Mouse (Mus musculus) stomach, embryonic 15.5 days (tissue): Measurements from ENCODE around the gene Racgap1. TPM values are rescaled to one million over a fixed set of nuclear protein-coding genes. Genes with fewer than 3 reads are reported as not detected.
A peak's percentile ranks its signal among the peaks of the same experiment; 100 is the strongest.

Experiments used
- ATAC-seq: fragments of 200-750 bp; cut with Nextera tagmentation; 2 replicates; pipeline ENCODE4 v1.8.0; 2017; ENCODE audit warnings: low read depth, moderate number of reproducible peaks, moderate TSS enrichment; ENCODE audit not compliant: insufficient read depth, low FRiP score
- H3K27ac ChIP-seq: fragments of 300-500 bp; sonication (generic); 2 replicates; pipeline ENCODE4 v1.5.1; 2015; ENCODE audit warnings: mild to moderate bottlenecking, inconsistent platforms
- H3K27me3 ChIP-seq: fragments of 300-500 bp; sonication (generic); replicated peaks from 2 replicates; pipeline ENCODE4 v1.6.1; 2015; ENCODE audit warnings: inconsistent platforms
- H3K36me3 ChIP-seq: fragments of 300-500 bp; sonication (generic); 2 replicates; pipeline ENCODE4 v1.6.1; 2015; ENCODE audit warnings: inconsistent platforms
- H3K4me1 ChIP-seq: fragments of 300-500 bp; sonication (generic); 2 replicates; pipeline ENCODE4 v1.6.1; 2015; ENCODE audit warnings: inconsistent platforms
- H3K4me2 ChIP-seq: fragments of 300-500 bp; sonication (generic); 2 replicates; pipeline ENCODE4 v1.6.1; 2015; ENCODE audit warnings: mild to moderate bottlenecking, inconsistent platforms
- H3K4me3 ChIP-seq: fragments of 300-500 bp; sonication (generic); replicated peaks from 2 replicates; pipeline ENCODE4 v1.5.1; 2015; ENCODE audit warnings: inconsistent platforms
- H3K9ac ChIP-seq: fragments of 300-500 bp; sonication (generic); 2 replicates; pipeline ENCODE4 v1.6.1; 2015; ENCODE audit warnings: inconsistent platforms
- H3K9me3 ChIP-seq: fragments of 300-500 bp; sonication (generic); 2 replicates; pipeline ENCODE4 v1.6.1; 2016; ENCODE audit warnings: inconsistent platforms
- WGBS: fragments of 180-500 bp; shearing (Covaris S2); methylation state at CpG from one replicate; pipeline ENCODE4 v1.1.7; 2015; 5-methylcytosine and 5-hydroxymethylcytosine counted together
- polyA plus RNA-seq: library from polyadenylated mRNA; unstranded; fragments of >200 nt; fragmentation: Nextera tagmentation; extraction: Ambion mirVana; gene quantifications from 2 replicates; pipeline ENCODE4 v1.2.1, GENCODE M21; 2015

The Racgap1 gene
- polyA plus RNA-seq, 1 experiment from 2014 or later = 115 TPM

DNA sequence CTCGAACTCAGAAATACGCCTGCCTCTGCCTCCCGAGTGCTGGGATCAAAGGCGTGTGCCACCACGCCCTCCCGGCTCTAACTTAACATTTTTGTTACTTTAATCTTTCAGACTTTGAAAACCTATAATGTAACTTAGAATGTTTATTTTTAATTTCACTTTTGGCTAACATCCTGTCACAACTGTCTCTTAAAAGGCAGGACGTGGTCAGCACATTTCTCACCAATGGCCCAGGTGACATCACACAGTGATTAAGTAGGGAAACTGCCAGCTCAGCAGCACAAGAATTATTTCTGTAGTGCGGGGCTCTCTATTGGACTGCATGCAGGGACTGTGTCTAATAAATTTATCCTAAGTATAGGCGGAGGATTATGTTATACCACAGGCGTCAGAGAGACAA, 7.6 kb downstream of the Racgap1 start:
- no peaks in the 10 kb centered on the region for H3K27me3 ChIP-seq
- peaks cover 15% of the 10 kb centered on the region for H3K4me1 ChIP-seq
- no peak overlapping the region for H3K27ac ChIP-seq
- no peak overlapping the region for H3K4me3 ChIP-seq
- H3K36me3 ChIP-seq = peaks cover 15% of the 10 kb centered on the region
- no peak overlapping the region for H3K9ac ChIP-seq
- WGBS = 75% methylated on average over 10 of the region's 10 CpGs
- no peak for ATAC-seq
- no peaks in the 10 kb centered on the region for H3K9me3 ChIP-seq
- no peak overlapping the region for H3K4me2 ChIP-seq

DNA sequence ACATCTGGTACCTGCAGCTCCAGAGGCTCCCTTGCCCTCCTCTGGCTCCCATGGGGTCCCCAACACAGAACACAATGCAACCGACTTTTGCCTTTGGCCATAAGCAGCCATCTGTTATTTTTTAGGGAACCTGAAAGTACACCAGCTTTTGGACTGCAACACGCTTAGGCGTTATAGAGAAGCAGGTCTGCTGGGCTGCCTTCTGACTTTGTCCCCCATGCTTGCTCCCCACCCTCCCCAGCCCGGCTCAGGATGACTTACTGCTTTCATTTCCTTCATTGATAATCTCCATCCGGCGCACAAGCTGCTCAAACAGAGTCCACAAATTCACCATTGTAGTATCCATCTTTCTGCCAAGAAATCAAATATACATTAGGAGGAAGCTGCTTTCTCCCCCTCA, 8.8 kb downstream of the Racgap1 start:
- Histone ChIP-seq H3K4me1 (peaks cover 10% of the 10 kb centered on the region), H3K9me3 (no peaks in the 10 kb centered on the region), H3K4me3 (no peak overlapping the region), H3K36me3 (peaks cover 23% of the 10 kb centered on the region), H3K9ac (no peak overlapping the region), H3K27me3 (no peaks in the 10 kb centered on the region), H3K27ac (no peak overlapping the region), H3K4me2 (no peak overlapping the region)
- 59% methylated on average over 6 of the region's 6 CpGs for WGBS
- ATAC-seq = no peak

DNA sequence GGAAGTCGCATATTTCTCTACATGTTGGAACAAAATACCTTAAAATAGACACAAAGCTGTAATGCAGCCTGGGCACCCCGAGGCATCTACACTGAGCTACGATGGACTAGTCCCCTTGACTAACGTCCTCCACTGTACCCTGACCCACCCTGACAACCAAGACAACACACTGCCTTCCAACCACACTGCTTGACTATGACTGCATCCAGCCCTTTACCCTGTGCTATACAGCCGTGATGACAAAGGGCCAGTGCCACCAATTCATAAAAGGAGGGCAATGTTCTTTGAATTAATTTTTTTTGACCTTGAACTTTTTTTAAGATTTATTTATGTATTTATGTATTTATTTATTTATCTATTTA, 13.4 kb downstream of the Racgap1 start:
- ATAC-seq = no peak
- no peaks in the 10 kb centered on the region for H3K27me3 ChIP-seq
- H3K36me3 ChIP-seq = peaks cover 50% of the 10 kb centered on the region
- H3K9ac ChIP-seq = no peak overlapping the region
- H3K4me3 ChIP-seq = no peak overlapping the region
- H3K9me3 ChIP-seq = no peaks in the 10 kb centered on the region
- H3K4me2 ChIP-seq = no peak overlapping the region
- H3K27ac ChIP-seq = no peak overlapping the region
- 87% methylated on average over 5 of the region's 5 CpGs for WGBS
- no peaks in the 10 kb centered on the region for H3K4me1 ChIP-seq

DNA sequence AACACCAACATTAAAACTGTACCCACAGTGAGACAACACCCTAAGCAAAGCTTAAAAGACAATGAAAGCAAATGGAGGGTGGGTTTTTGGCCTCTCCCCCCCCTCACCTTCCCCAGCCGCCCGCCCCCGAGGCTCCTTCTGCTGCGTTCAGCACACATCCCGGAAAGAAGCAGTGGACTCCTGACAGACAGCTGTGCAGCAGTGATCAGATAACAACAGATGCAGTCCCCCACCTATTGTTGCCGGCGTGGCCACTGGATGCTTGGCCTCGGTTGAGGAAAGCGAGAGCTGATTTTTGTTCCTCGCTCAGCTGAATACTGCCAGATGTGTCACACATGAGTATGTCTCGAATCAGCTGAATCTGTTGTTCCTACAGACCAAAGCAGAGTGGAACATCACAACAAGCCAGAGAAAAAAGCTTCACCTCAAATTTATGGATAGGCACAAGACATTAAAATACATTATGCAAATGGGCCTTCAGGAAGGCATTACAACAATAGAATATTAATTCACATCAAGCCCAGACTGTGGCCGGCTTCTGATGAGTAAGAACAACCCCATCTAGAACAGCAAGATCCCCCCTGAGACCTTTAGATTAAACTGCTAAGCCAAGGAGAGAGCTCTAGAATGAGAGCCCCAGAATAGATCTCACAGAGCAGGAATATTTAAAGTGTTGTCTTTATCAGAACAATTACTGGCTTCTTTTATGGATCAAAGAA, 13.9 kb downstream of the Racgap1 start:
- Histone ChIP-seq H3K27me3 (no peaks in the 10 kb centered on the region), H3K27ac (no peak overlapping the region), H3K9ac (no peak overlapping the region), H3K4me2 (no peak overlapping the region), H3K4me3 (no peak overlapping the region), H3K4me1 (no peaks in the 10 kb centered on the region), H3K9me3 (no peaks in the 10 kb centered on the region), H3K36me3 (peaks cover 55% of the 10 kb centered on the region)
- no peak for ATAC-seq
- 89% methylated on average over 12 of the region's 12 CpGs for WGBS

DNA sequence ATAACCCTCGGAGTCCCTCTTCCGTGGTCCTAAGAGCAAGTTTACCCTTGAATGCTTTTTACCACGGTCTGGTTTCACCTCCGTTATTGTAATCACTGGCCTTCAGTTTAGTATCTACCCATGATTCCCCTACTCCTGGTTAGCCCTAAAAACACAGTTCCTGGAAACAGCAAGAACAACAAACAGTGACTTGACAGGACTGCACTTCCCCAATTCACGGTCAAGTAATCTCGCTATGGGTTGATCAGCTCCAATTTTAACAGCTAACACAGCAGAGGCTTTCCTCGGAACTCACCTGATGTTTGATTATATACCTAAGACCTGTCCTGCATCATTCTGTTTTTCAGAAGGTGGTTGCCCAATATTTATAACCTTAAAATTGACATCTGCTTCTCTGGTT, 16.8 kb downstream of the Racgap1 start:
- peaks cover 71% of the 10 kb centered on the region for H3K36me3 ChIP-seq
- WGBS = 90% methylated on average over 7 of the region's 7 CpGs
- H3K4me2 ChIP-seq = no peak overlapping the region
- H3K9me3 ChIP-seq = no peaks in the 10 kb centered on the region
- no peak overlapping the region for H3K4me3 ChIP-seq
- H3K27ac ChIP-seq = no peak overlapping the region
- no peaks in the 10 kb centered on the region for H3K4me1 ChIP-seq
- H3K9ac ChIP-seq = no peak overlapping the region
- H3K27me3 ChIP-seq = no peaks in the 10 kb centered on the region
- no peak for ATAC-seq

DNA sequence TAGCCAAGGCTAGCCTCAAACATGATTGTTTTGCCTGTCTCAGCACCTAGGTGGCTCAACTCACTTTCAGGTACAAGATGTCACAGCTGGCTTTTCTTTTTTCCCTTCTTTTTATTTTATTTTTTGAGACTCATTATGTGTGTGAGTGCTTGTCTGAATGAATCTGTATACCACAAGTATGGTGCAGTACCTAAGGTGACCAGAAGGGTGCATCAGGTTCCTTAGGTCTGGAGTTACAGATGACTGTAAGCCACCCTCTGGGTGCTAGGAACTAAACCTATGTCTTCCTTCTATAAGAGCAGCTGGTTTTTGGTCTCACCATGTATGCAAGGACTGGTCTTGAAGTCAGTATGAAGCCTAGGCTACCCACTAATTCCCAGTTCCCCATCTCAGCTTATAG, 19.8 kb downstream of the Racgap1 start:
- Histone ChIP-seq H3K4me1 (no peaks in the 10 kb centered on the region), H3K4me2 (no peak overlapping the region), H3K9me3 (no peaks in the 10 kb centered on the region), H3K9ac (no peak overlapping the region), H3K27me3 (no peaks in the 10 kb centered on the region), H3K36me3 (peaks cover 71% of the 10 kb centered on the region), H3K4me3 (no peak overlapping the region), H3K27ac (no peak overlapping the region)
- ATAC-seq = no peak

DNA sequence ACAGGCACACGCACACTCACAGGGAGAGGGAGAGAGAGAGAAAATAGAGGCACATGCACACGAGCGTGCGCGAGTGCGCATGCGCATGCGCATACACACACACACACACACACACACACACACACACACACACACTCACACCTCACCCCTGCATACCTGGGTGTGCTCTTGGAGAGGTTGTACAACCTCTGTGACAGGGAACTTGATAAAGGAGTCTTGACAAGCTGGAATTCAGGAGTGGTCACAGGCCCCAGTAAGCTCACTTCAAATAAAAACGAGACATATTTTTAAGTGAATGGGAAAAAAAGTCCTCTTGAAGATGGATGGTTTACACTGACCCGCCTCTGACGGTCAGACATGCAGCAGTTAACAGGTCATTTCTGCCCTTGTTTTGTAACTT, 29.4 kb downstream of the Racgap1 start:
- no peak overlapping the region for H3K9ac ChIP-seq
- no peak overlapping the region for H3K4me2 ChIP-seq
- no peak overlapping the region for H3K27ac ChIP-seq
- no peak overlapping the region for H3K4me3 ChIP-seq
- no peaks in the 10 kb centered on the region for H3K27me3 ChIP-seq
- H3K36me3 ChIP-seq = peaks cover 40% of the 10 kb centered on the region
- 87% methylated on average over 11 of the region's 11 CpGs for WGBS
- no peaks in the 10 kb centered on the region for H3K4me1 ChIP-seq
- H3K9me3 ChIP-seq = no peaks in the 10 kb centered on the region
- no peak for ATAC-seq

DNA sequence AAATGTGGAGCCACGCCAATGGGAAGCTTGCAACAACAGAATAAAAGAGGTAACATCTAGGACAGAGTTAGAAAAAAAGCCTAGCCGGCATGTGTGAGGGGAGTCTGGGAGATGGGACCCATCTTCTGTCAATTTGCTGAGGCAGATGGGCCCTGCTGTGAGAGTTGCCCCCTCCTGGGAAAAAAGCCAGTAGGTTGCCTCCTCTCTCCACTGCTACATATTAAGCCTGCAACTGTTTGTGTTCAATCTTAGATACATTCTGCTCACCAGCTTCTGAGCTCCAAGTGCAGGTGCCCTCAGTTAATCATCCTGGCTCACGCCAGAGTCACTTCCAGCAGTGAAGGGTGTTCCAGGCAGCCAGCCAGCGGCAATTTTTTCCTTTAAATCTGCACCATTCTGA, 31.6 kb downstream of the Racgap1 start:
- H3K27me3 ChIP-seq = no peaks in the 10 kb centered on the region
- H3K9me3 ChIP-seq = no peaks in the 10 kb centered on the region
- H3K4me1 ChIP-seq = peaks cover 9% of the 10 kb centered on the region
- H3K27ac ChIP-seq = no peak overlapping the region
- H3K36me3 ChIP-seq = peaks cover 22% of the 10 kb centered on the region
- no peak overlapping the region for H3K4me3 ChIP-seq
- ATAC-seq = no peak
- H3K4me2 ChIP-seq = no peak overlapping the region
- 70% methylated on average over 4 of the region's 4 CpGs for WGBS
- H3K9ac ChIP-seq = no peak overlapping the region

DNA sequence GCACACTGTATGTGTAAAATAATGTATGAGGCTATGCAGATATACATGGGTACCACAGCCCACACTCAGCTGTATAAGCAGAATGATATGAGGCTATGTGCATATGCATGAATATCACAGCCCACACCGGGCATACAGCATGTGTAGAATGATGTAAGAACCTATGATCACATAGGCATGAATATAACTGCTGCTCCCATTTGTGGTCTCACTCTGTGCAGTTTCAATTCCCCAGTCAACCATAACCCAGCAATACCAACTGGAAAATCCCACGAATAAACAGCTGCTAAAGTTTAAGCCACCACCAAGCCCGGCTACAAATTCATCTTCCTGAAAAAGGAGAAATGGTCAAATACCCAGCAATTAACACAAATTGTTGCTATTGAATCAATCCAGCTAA, 32.9 kb downstream of the Racgap1 start:
- no peak overlapping the region for H3K9ac ChIP-seq
- H3K27me3 ChIP-seq = peaks cover 2% of the 10 kb centered on the region; the same call in 1 of the 2 replicates
- no peaks in the 10 kb centered on the region for H3K9me3 ChIP-seq
- ATAC-seq = no peak
- peaks cover 13% of the 10 kb centered on the region for H3K36me3 ChIP-seq
- no peak overlapping the region for H3K4me3 ChIP-seq
- no peak overlapping the region for H3K27ac ChIP-seq
- WGBS = 83% methylated on average over 3 of the region's 3 CpGs
- H3K4me1 ChIP-seq = peaks cover 17% of the 10 kb centered on the region
- no peak overlapping the region for H3K4me2 ChIP-seq

DNA sequence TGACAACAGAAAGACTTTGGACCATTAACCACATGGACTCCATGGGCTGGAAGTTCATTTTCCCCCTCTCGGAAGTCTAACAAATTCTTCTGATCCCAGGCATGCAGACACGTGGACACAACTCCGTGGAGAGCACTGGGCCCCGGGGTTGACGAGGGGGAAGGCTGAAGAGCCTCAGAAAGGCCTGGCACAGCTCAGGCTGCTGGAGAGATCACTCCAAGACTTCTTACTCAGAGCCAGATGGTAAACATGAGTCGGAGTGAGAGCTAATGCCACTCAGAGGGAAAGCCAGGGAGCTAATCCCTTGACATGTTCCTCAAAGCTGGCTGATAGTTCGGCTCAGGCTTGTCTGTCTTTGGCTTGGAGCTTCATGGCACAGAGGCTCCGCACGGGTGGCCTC, 36.2 kb downstream of the Racgap1 start:
- peak; percentile 50 for ATAC-seq

DNA sequence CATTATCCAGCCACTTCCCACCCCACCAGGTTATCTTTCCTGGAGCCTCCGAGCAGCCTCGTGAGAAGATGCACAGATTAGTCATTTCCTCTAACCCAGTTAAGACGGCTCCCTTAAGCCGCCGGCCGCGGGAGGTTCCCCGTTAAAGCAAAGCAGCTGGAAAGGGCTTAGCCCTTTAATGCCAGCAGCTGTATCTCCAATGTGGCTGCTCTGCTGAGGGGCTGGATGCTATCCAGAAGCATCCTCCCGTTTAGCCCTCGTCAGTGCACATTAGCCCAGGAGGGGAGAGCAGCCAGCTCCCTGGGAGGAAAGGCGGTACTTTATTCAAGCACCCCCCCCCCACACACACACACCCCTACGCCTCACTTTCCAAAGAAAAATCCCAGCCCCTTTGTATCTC, 36.7 kb downstream of the Racgap1 start:
- 12% methylated on average over 12 of the region's 12 CpGs for WGBS
- H3K4me3 ChIP-seq = no peak overlapping the region
- no peaks in the 10 kb centered on the region for H3K9me3 ChIP-seq
- peak overlapping the region; percentile 8; the same call in 1 of the 2 replicates for H3K4me2 ChIP-seq
- H3K9ac ChIP-seq = no peak overlapping the region
- ATAC-seq = peak; percentile 63; the same call in 1 of the 2 replicates
- no peaks in the 10 kb centered on the region for H3K36me3 ChIP-seq
- peaks cover 17% of the 10 kb centered on the region for H3K4me1 ChIP-seq
- H3K27ac ChIP-seq = peak overlapping the region; percentile 9; the same call in 1 of the 2 replicates
- peaks cover 7% of the 10 kb centered on the region; the same call in 1 of the 2 replicates for H3K27me3 ChIP-seq

More for the DNA sequence above, 36.2 kb downstream of the Racgap1 start:
- peak overlapping the region; percentile 8; the same call in 1 of the 2 replicates for H3K4me2 ChIP-seq
- peak overlapping the region; percentile 9; the same call in 1 of the 2 replicates for H3K27ac ChIP-seq
- H3K36me3 ChIP-seq = no peaks in the 10 kb centered on the region
- WGBS = 26% methylated on average over 9 of the region's 9 CpGs
- H3K27me3 ChIP-seq = peaks cover 7% of the 10 kb centered on the region; the same call in 1 of the 2 replicates
- H3K9ac ChIP-seq = no peak overlapping the region
- H3K4me1 ChIP-seq = peaks cover 17% of the 10 kb centered on the region
- no peak overlapping the region for H3K4me3 ChIP-seq
- H3K9me3 ChIP-seq = no peaks in the 10 kb centered on the region

DNA sequence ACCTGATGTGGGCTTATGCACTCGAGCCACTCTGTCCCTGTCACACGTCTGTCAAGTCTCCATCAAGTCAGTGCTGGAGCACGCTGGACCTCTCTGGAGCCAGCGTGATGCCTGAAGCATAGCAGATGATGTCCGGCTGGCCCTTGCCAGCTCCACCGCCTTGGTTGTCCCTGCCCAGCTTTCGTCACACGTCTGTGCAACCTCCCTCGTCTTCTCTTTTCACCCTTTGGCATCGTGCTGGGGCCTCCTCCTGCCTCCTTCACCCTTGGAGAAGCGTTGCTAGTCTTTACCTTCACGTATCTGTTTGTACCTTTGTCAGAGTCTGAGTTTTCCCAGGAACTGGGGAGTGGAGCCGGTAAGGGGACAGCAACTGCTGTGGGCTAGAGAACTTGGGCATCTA, 37.2 kb downstream of the Racgap1 start:
- Histone ChIP-seq H3K4me1 (peaks cover 17% of the 10 kb centered on the region), H3K4me2 (0 out of 2 replicates have a peak overlapping the region, but pooled peaks have one; percentile 8)

More for the DNA sequence above, 37.2 kb downstream of the Racgap1 start:
- Histone ChIP-seq H3K9ac (no peak overlapping the region), H3K36me3 (no peaks in the 10 kb centered on the region), H3K27me3 (peaks cover 7% of the 10 kb centered on the region; the same call in 1 of the 2 replicates), H3K27ac (0 out of 2 replicates have a peak overlapping the region, but pooled peaks have one; percentile 9), H3K9me3 (no peaks in the 10 kb centered on the region), H3K4me3 (no peak overlapping the region)
- 69% methylated on average over 13 of the region's 13 CpGs for WGBS
- ATAC-seq = no peak
